In genomic region chr16:30427003-30427402, GRCm38 (mm10) we compare ENCODE assay signal across 20 mouse cellular contexts. TPM values are rescaled to one million over a fixed set of nuclear protein-coding genes. Genes with fewer than 3 reads are reported as not detected.
A peak's percentile ranks its signal among the peaks of the same experiment; 100 is the strongest.
DNase-seq lines count a peak whose midpoint lies in the region; ATAC-seq and TF ChIP-seq lines count a peak whose summit lies in the region.
"Had no signal": no experiment of that assay in that cellular context is flagged by ENCODE, and none has a peak within 500 bp of the region (broad histone marks: within the 10 kb centered on the region; RNA-seq: fewer than 3 reads in every experiment).

No protein-coding gene starts in this region.

- no peaks in the 10 kb centered on the region for H3K36me3 ChIP-seq in intestine, embryonic 14.5 days (ENCODE audit: control insufficient read depth, insufficient read depth, low read length)
- no peaks in the 10 kb centered on the region for H3K36me3 ChIP-seq in intestine, embryonic 15.5 days
- no peaks in the 10 kb centered on the region for H3K36me3 ChIP-seq in liver, embryonic 13.5 days
- no peaks in the 10 kb centered on the region for H3K36me3 ChIP-seq in liver, postnatal 0 days (replicated peaks; ENCODE audit: insufficient read depth, low read length)
- no peaks in the 10 kb centered on the region for H3K36me3 ChIP-seq in myocyte (ENCODE audit: control insufficient read depth, insufficient read depth)
- H3K36me3 ChIP-seq: G1E had no signal

- H3K4me1 ChIP-seq in intestine, embryonic 14.5 days (replicated peaks; ENCODE audit: control insufficient read depth, insufficient read depth, low read length) = no peaks in the 10 kb centered on the region
- H3K4me1 ChIP-seq in intestine, embryonic 15.5 days (replicated peaks) = 0 out of 2 replicates have a peak, but pooled peaks cover 4% of the 10 kb centered on the region
- peaks cover 65% of the 10 kb centered on the region for H3K4me1 ChIP-seq in liver, embryonic 13.5 days (replicated peaks)
- H3K4me1 ChIP-seq in liver, postnatal 0 days (ENCODE audit: insufficient read depth) = peaks cover 25% of the 10 kb centered on the region

- ATAC-seq in intestine, embryonic 14.5 days (replicated peaks; ENCODE audit: low FRiP score, low TSS enrichment, low read depth) = no peak
- no peak for ATAC-seq in intestine, embryonic 15.5 days
- ATAC-seq in liver, embryonic 13.5 days (ENCODE audit: low read depth) = no peak
- no peak for ATAC-seq in liver, postnatal 0 days
- ATAC-seq: activated CD4-positive, CD25-positive, alpha-beta regulatory T cell, adult 4 months; CD4-positive, CD25-positive, alpha-beta regulatory T cell, adult 4 months; Patski had no signal

- H3ac ChIP-seq in myocyte (ENCODE audit: control insufficient read depth, insufficient read length) = no peak overlapping the region

- no peak for TF ChIP-seq EP300 in liver, postnatal 0 days (IDR thresholded peaks at IDR 0.05; ENCODE audit: low read depth)

- H3K9ac ChIP-seq in intestine, embryonic 14.5 days (ENCODE audit: low read length) = no peak overlapping the region
- H3K9ac ChIP-seq in intestine, embryonic 15.5 days = no peak overlapping the region
- H3K9ac ChIP-seq in liver, embryonic 13.5 days = no peak overlapping the region
- H3K9ac ChIP-seq in liver, postnatal 0 days (replicated peaks) = no peak overlapping the region

- TF ChIP-seq CTCF in liver, postnatal 0 days (IDR thresholded peaks at IDR 0.05; ENCODE audit: low read depth) = no peak

- intact Hi-C loops in left cerebral cortex, postnatal 25 days (cut with DNase I) = no loop called here

- no peaks in the 10 kb centered on the region for H3K9me3 ChIP-seq in intestine, embryonic 14.5 days (ENCODE audit: control insufficient read depth, low read length)
- no peaks in the 10 kb centered on the region for H3K9me3 ChIP-seq in intestine, embryonic 15.5 days
- H3K9me3 ChIP-seq in liver, embryonic 13.5 days (replicated peaks) = no peaks in the 10 kb centered on the region
- no peaks in the 10 kb centered on the region for H3K9me3 ChIP-seq in liver, postnatal 0 days (ENCODE audit: low read length)
- H3K9me3 ChIP-seq: G1E had no signal

- peak; percentile 34 for DNase-seq in heart, adult 11 months
- no peak for DNase-seq in heart, postnatal 4 days
- peak; percentile 12 for DNase-seq in intestine, embryonic 14.5 days (ENCODE audit: low spot score)
- no peak for DNase-seq in liver, embryonic 13.5 days
- DNase-seq in liver, postnatal 0 days = no peak
- no peak for DNase-seq in left cerebral cortex, postnatal 25 days (ENCODE audit: low spot score in 2 of 2)
- DNase-seq: adrenal gland, adult 2 months; adrenal gland, adult 8-10 months; adrenal gland, postnatal 10 days; adrenal gland, postnatal 25 days; adrenal gland, postnatal 36 days; B cell, adult 2 months; cerebellum, adult 11 months; cerebellum, adult 11-12 months had no signal

- H3K4me3 ChIP-seq in intestine, embryonic 14.5 days (ENCODE audit: low read depth, low read length) = no peak overlapping the region
- no peak overlapping the region for H3K4me3 ChIP-seq in intestine, embryonic 15.5 days (replicated peaks)
- no peak overlapping the region for H3K4me3 ChIP-seq in liver, embryonic 13.5 days (replicated peaks)
- no peak overlapping the region for H3K4me3 ChIP-seq in liver, postnatal 0 days (ENCODE audit: low read depth, low read length)
- no peak overlapping the region for H3K4me3 ChIP-seq in myocyte

- no peaks in the 10 kb centered on the region for H3K27me3 ChIP-seq in intestine, embryonic 14.5 days (replicated peaks; ENCODE audit: control insufficient read depth, insufficient read depth, low read length)
- H3K27me3 ChIP-seq in intestine, embryonic 15.5 days (replicated peaks) = no peaks in the 10 kb centered on the region
- H3K27me3 ChIP-seq in liver, embryonic 13.5 days = no peaks in the 10 kb centered on the region
- no peaks in the 10 kb centered on the region for H3K27me3 ChIP-seq in liver, postnatal 0 days (ENCODE audit: insufficient read depth, low read length)
- H3K27me3 ChIP-seq in myocyte (ENCODE audit: control insufficient read depth, insufficient read depth, insufficient read length) = no peaks in the 10 kb centered on the region
- H3K27me3 ChIP-seq: Patski had no signal

- H3K79me2 ChIP-seq in myocyte (ENCODE audit: control insufficient read depth, insufficient read depth) = no peaks in the 10 kb centered on the region

- no peak for TF ChIP-seq POLR2A in myocyte (IDR thresholded peaks at IDR 0.05; ENCODE audit: insufficient read length, low read depth)

- H3K4me2 ChIP-seq in intestine, embryonic 14.5 days (ENCODE audit: low read length) = no peak overlapping the region
- H3K4me2 ChIP-seq in intestine, embryonic 15.5 days (replicated peaks) = no peak overlapping the region
- no peak overlapping the region for H3K4me2 ChIP-seq in liver, embryonic 13.5 days
- no peak overlapping the region for H3K4me2 ChIP-seq in liver, postnatal 0 days (ENCODE audit: low read depth, low read length)
- peak overlapping the region; percentile 15 for H3K4me2 ChIP-seq in myocyte (ENCODE audit: low read depth)

- 76% methylated on average over 5 of the region's 5 CpGs for WGBS in intestine, embryonic 14.5 days
- WGBS in intestine, embryonic 15.5 days = 74% methylated on average over 5 of the region's 5 CpGs
- 74% methylated on average over 5 of the region's 5 CpGs for WGBS in liver, embryonic 13.5 days (ENCODE audit: insufficient replicate concordance)
- WGBS in liver, postnatal 0 days (ENCODE audit: insufficient replicate concordance) = 75% methylated on average over 4 of the region's 5 CpGs

- H3K27ac ChIP-seq in intestine, embryonic 14.5 days (ENCODE audit: low read depth) = no peak overlapping the region
- no peak overlapping the region for H3K27ac ChIP-seq in intestine, embryonic 15.5 days
- peak overlapping the region; percentile 18; the same call in 1 of the 2 replicates for H3K27ac ChIP-seq in liver, embryonic 13.5 days
- no peak overlapping the region for H3K27ac ChIP-seq in liver, postnatal 0 days (ENCODE audit: low read depth)

TF ChIP-seq in myocyte, 11 proteins besides CTCF, POLR2A, EP300 and RAD21:
- peak in 2 of 3 experiments; percentile 30 to 68 for TF ChIP-seq MYOG (IDR thresholded peaks at IDR 0.05; ENCODE audit: control insufficient read depth in 1 of 3, insufficient read depth in 1 of 3, insufficient read length in 2 of 3, low read depth in 2 of 3)
- TF ChIP-seq E2F4 (IDR thresholded peaks at IDR 0.05; ENCODE audit: insufficient read depth) = no peak
- TF ChIP-seq MYOD1 (IDR thresholded peaks at IDR 0.05; ENCODE audit: control insufficient read depth in 1 of 3, insufficient read length in 2 of 3, low read depth in 2 of 3) = peak in 1 of 3 experiments; percentile 60
- TF ChIP-seq TCF3 (IDR thresholded peaks at IDR 0.05; ENCODE audit: insufficient read length, low read depth) = no peak
TF ChIP-seq in myocyte: peak in this region for 2.

RNA-seq across cellular contexts. Expression of gene Atp13a3, which starts 21.2 kb away (rescaled TPM):
- total RNA-seq in heart, postnatal 4 days (2021) = 10 to 100 TPM; 71.0 to 78.3 TPM
- 23.5 and 28.3 TPM in 2 replicates for polyA plus RNA-seq in intestine, embryonic 14.5 days (2014; fragmentation: Nextera tagmentation; extraction: Ambion mirVana)
- polyA plus RNA-seq in intestine, embryonic 15.5 days (2015; fragmentation: Nextera tagmentation; extraction: Ambion mirVana) = 18.9 and 21.4 TPM in 2 replicates
- polyA plus RNA-seq in liver, embryonic 13.5 days (2015; fragmentation: Nextera tagmentation; extraction: Ambion mirVana) = 7.6 and 8.6 TPM in 2 replicates
- polyA plus RNA-seq in liver, postnatal 0 days (2015; fragmentation: Nextera tagmentation; extraction: Ambion mirVana) = 9.0 and 9.9 TPM in 2 replicates
- 53.4 TPM for polyA plus RNA-seq in myocyte (2012; fragmentation: generic; extraction: Trizol)
- total RNA-seq in left cerebral cortex, postnatal 25 days (2021) = 10 to 100 TPM; 57.4 to 70.1 TPM

Comparison
In these comparisons a context has a peak if more than half of its experiments do, and no peak if none do; other contexts are left out.
1. DNase-seq: peak in heart, adult 11 months (single experiment) and intestine, embryonic 14.5 days (single experiment); none in heart, postnatal 4 days (single experiment), liver, embryonic 13.5 days (single experiment), liver, postnatal 0 days (single experiment) and left cerebral cortex, postnatal 25 days (0 of 2).